Mouse (Mus musculus): ENCODE data around the gene Atm.

GRCm38 (mm10) chr9:53422133-53422896, 114.2 kb downstream of the Atm start:
- no peak for TF ChIP-seq POLR2A (IDR thresholded peaks at IDR 0.05; ENCODE audit: borderline replicate concordance, extremely low read depth, low read depth, low read length)
- TF ChIP-seq CTCF (IDR thresholded peaks at IDR 0.05; ENCODE audit: insufficient read depth, low read length) = no peak

All from lung, adult 2 months (tissue).